Mouse (Mus musculus): ENCODE measurements at regions not wholly inside any gene's neighbourhood (a gene's known extent, or its start where the extent isn't known, plus 50 kb on each side); places are given as distances from the start of the nearest gene placed in this dataset.

DNA sequence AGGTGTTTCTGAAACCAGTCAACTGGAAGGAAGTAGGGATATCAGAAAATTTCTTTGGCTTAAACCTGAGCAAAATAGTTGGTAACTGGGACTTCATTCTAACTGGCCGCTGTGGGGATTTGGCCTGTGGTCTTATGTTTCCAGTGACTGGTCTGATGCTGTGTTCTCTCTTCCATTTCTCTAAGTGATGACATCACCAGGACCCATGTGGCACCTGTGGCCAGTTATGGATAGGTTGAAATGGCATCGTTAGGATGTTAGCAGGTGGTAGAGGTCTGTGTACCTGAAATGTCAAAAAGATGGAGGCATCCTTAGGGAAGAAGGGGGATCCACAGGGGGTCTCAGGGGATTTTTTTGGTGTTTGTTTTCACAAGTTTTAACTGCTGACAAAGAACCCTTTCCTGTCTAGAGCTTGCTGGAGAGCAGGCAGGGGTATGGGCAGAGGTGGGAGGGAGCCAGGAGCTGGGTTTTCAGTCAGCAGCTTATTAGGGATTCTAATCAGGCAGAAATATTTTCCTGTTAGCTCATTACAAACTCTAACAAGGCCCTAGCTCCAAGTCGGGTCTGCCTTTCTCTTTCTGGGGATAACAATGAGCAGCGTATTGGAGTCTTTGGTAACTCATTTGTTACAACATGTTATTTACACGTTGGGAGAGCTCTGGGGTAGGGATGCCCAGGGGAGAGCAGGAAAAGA is 170.2 kb downstream of the Adck1 start:
- DNase-seq: no peak

DNA sequence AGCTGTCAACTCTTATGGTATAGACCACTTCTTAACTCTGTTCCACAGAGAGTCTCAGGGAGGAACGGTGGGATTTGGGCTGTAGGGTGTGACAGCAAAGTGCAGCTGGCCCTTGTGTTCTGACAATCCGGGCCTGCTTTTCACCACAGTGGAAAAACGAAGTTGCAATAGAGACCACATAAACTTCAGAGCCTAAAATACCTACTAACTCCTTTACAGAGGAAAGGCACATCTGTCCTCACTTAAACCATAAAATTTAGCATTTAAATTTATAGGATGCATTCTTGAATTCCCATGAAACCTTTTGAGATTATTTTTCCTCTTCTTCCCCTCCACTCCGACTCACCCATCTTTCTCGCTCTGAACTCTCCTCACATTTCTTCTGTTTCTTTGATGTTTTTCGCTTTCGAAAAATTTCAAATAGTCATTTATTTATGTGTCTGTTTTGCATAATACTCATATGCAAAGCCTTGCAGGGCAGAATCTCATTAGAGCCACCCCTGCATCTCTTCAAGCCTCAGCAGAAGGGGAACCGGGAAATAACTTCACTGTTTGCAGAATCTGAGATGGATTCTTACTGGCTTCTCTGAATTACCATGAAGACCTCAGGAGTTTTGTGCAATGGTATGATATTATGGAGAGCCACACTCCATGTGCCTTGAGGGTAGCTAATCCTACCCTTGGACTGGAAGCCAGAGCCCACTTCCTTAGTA is 172.1 kb downstream of the Adck1 start:
- DNase-seq: no peak

DNA sequence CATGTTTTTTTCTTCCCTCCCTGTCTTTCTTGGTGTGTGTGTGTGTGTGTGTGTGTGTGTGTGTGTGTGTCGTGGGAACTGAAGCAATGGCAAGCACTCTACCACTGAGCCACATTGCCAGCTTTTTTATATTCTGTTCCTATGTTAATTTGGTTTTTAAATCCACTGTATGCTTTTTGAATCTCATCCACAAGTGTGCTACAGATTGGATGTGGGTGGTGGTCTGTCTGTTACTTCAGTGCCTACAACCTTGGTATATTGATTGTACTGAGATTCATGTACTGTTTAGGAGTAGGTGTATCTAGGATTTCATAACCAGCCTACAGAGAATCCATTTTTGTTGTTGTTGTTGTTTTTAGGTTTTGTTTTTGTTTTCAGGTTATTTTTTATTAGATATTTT is 170.8 kb upstream of the Nrxn3 start:
- DNase-seq: no peak

DNA sequence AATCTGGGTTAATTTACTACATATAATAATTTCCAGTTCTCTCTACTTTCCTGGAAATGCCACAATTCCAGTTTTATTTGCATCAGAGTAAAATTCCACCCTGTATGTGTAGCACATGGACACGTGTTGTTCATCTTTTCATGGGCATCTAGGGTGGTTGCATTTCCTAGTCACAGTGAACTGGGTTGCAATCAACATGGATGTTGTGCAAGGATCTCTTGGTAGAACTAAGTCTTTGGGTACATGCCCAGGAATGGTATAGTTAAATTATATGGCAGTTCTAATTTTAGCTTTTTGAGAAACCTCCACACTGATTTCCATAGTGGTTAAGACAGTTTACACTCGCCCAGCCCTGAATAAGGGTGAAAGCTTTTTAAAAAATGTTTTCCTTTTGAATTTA is 167.2 kb upstream of the Nrxn3 start:
- no peak for DNase-seq

DNA sequence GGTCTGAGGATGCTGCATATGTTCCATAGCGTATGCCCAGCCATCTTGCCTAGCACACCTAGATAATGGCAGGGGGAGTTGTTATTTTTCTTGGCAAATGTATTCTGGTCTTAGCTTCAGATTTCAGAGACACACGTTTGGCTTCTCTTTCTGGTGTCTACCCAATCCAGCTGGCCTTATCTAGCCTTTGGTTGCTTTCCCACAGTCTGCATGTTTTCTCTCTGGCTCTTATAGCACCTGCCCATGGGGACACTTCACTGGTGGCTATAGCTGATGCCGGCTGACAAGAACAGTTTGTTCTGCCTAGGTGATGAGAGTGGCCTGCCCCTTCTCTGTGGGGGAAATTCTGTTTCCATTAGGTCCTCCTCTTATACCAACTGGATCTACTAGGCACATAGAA is 164.6 kb upstream of the Nrxn3 start:
- DNase-seq: no peak

DNA sequence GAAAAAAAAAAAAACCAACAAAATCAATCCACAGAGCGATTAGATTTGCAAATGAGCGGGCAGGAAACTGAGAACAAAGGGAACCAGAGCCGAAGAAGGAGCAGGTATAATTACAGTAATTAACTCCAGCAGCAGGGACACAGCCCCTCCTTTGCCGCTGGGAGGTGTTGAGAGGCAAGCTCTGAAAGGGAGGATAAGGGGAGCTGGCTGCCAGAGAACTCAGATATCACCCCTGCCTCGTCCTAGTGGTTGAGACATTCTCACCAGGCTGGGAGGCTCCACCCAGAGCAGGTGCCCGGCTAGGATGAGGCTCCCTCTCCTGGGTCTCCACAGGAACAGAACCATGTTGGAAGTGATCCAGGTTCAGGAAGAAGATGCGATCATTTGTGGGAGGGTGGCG is 142.7 kb upstream of the Nrxn3 start:
- peak; percentile 27 for DNase-seq

DNA sequence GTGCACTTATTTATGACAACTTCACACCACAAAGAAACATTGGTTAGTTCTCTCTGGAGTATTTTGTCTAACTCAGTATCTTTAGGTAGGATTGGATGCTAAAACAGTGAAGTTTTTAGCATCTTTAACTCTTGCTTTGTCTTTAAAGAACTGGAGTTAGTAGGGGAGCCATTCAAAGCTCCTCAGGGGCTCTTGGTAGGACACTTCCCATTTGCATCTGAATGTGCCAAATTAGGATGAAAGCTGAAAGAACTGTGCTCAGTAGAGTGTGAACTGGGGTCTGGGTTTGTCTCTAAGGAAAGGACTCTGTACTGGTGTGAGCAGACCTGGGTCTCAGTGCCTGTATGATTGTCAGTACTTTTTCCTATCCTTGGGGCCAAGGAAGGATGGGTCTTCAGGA is 116.7 kb upstream of the Nrxn3 start:
- no peak for DNase-seq

DNA sequence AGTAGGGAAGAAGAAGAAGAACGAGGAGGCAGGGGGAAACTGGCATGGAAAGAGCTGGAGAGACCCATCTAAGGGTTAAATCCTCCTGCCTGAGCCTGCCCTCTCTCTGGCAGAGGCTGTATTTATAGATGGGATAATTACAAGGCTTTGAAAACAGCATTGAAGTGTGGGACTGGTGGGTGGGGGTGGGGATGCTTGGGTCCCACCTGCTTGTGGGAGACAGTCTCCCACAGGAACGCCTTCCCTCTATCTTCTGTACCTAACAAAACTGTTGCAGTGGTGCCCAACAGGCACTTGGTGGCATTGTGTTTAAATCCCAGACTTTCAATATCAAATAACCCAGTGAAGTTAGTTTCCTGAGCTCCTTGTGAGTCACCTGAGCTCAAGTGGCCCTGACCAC is 102.6 kb upstream of the Nrxn3 start:
- DNase-seq: no peak

DNA sequence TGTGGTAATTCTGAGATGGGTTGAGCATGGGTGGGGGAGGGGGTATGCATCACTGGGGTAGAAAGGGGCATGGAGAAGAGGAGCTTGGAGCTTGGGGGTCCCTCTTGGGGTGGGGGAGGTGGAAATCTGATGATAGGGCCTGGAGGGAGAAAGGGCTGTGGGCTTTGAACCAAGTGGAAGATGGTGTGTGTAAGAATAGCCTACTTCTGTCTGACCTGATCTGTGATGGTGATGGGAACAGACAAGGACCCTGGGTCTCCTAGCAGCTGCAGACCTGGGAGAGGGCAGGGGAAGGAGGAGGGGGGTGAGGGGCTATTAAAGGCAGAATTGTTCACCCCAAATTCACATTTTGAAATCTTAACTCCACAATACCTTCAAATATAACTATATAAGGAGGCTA is 78.4 kb upstream of the Nrxn3 start:
- no peak for DNase-seq

DNA sequence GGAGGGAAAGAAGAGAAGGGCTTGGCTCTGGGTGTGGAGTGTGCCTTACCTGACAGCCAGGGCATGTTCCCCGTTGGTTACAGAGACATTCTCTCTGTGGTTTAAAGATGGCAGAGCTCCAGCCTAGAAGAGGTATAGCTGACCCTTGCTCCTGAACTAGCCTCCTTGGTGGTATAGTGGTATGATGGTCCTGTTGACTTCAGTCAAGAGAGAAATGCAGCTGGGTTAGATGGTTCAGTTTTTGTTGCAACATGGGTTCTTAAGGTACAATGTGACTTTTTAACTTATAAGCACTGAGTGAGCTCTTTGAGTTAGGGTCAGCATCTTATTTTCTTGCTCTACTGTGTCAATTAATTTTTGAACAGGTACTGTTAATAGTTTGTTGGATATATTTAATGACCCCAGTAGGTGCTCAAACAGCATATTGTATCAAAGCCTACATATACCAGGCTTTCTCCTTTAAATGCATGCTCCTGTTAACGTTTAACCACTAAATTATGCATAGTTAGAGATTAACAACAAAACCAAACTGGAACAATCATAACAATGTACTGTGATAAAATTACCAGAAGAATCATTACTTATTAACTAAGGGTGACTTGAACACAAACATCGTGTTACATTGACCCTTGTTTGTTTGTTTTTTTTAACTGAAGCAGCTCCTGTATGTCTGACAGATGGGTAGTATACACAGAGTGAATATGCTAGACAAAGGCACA is 70.5 kb upstream of the Nrxn3 start:
- no peak for DNase-seq

Data from right cerebral cortex, postnatal 4 days (tissue).